Mouse (Mus musculus): ENCODE measurements around the gene Gipr. TPM values are rescaled to one million over a fixed set of nuclear protein-coding genes. Genes with fewer than 3 reads are reported as not detected.

Gene Gipr
- polyA plus RNA-seq, 1 experiment from 2014 or later = 9.7 TPM

- Histone ChIP-seq H3K9me3 (replicated peaks) (no peaks in the 10 kb centered on the region), H3K27me3 (replicated peaks) (no peaks in the 10 kb centered on the region), H3K27ac (ENCODE audit: poor library complexity, severe bottlenecking) (no peak overlapping the region), H3K4me1 (replicated peaks) (no peaks in the 10 kb centered on the region), H3K36me3 (peaks cover 61% of the 10 kb centered on the region), H3K4me3 (no peak overlapping the region), H3K4me2 (no peak overlapping the region), H3K9ac (no peak overlapping the region)
- 66% methylated on average over 15 of the region's 15 CpGs for WGBS
- ATAC-seq (ENCODE audit: insufficient number of reproducible peaks, low FRiP score) = peak; percentile 42; the same call in 1 of the 2 replicates
Observed at GRCm38 (mm10) chr7:19202065-19202850, 36.3 kb upstream of the Gipr start.

GRCm38 (mm10) chr7:19201660-19202059 lies 35.7 kb upstream of the Gipr start:
- H3K27ac ChIP-seq (ENCODE audit: poor library complexity, severe bottlenecking) = no peak overlapping the region
- no peaks in the 10 kb centered on the region for H3K4me1 ChIP-seq (replicated peaks)
- no peaks in the 10 kb centered on the region for H3K9me3 ChIP-seq (replicated peaks)
- H3K36me3 ChIP-seq = peaks cover 67% of the 10 kb centered on the region
- H3K4me3 ChIP-seq = no peak overlapping the region
- H3K27me3 ChIP-seq (replicated peaks) = no peaks in the 10 kb centered on the region
- 61% methylated on average over 13 of the region's 15 CpGs for WGBS
- no peak overlapping the region for H3K4me2 ChIP-seq
- 0 out of 2 replicates have a peak, but pooled peaks have one; percentile 31 for ATAC-seq (ENCODE audit: insufficient number of reproducible peaks, low FRiP score)
- H3K9ac ChIP-seq = no peak overlapping the region

- H3K4me3 ChIP-seq = no peak overlapping the region
- H3K9me3 ChIP-seq (replicated peaks) = peaks cover 7% of the 10 kb centered on the region
- H3K36me3 ChIP-seq = peaks cover 76% of the 10 kb centered on the region
- no peak for ATAC-seq (ENCODE audit: insufficient number of reproducible peaks, low FRiP score)
- H3K27me3 ChIP-seq (replicated peaks) = no peaks in the 10 kb centered on the region
- H3K27ac ChIP-seq (ENCODE audit: poor library complexity, severe bottlenecking) = no peak overlapping the region
- H3K4me2 ChIP-seq = no peak overlapping the region
- 38% methylated on average over 2 of the region's 2 CpGs for WGBS
- no peaks in the 10 kb centered on the region for H3K4me1 ChIP-seq (replicated peaks)
- no peak overlapping the region for H3K9ac ChIP-seq
Observed at GRCm38 (mm10) chr7:19197985-19198384, 32.1 kb upstream of the Gipr start.

- Histone ChIP-seq H3K27me3 (replicated peaks) (no peaks in the 10 kb centered on the region), H3K4me2 (no peak overlapping the region), H3K9me3 (replicated peaks) (peaks cover 7% of the 10 kb centered on the region), H3K9ac (no peak overlapping the region), H3K4me1 (replicated peaks) (peaks cover under 1% of the 10 kb centered on the region), H3K27ac (ENCODE audit: poor library complexity, severe bottlenecking) (no peak overlapping the region), H3K36me3 (peaks cover 79% of the 10 kb centered on the region), H3K4me3 (no peak overlapping the region)
- ATAC-seq (ENCODE audit: insufficient number of reproducible peaks, low FRiP score) = no peak
- 60% methylated on average over 6 of the region's 6 CpGs for WGBS
Observed at GRCm38 (mm10) chr7:19196676-19197075, 30.7 kb upstream of the Gipr start.

GRCm38 (mm10) chr7:19194676-19195075 lies 28.7 kb upstream of the Gipr start:
- 94% methylated on average over 4 of the region's 4 CpGs for WGBS
- H3K36me3 ChIP-seq = peaks cover 85% of the 10 kb centered on the region

GRCm38 (mm10) chr7:19184758-19185157 lies 18.8 kb upstream of the Gipr start:
- Histone ChIP-seq H3K9me3 (replicated peaks) (no peaks in the 10 kb centered on the region), H3K4me3 (no peak overlapping the region), H3K4me1 (replicated peaks) (peaks cover 27% of the 10 kb centered on the region), H3K27me3 (replicated peaks) (peaks cover 8% of the 10 kb centered on the region), H3K27ac (ENCODE audit: poor library complexity, severe bottlenecking) (peak overlapping the region; percentile 58), H3K4me2 (peak overlapping the region; percentile 12; the same call in 1 of the 2 replicates), H3K9ac (0 out of 2 replicates have a peak overlapping the region, but pooled peaks have one; percentile 33), H3K36me3 (peaks cover 38% of the 10 kb centered on the region)
- WGBS = 63% methylated on average over 6 of the region's 6 CpGs
- peak; percentile 19; the same call in 1 of the 2 replicates for ATAC-seq (ENCODE audit: insufficient number of reproducible peaks, low FRiP score)

More at GRCm38 (mm10) chr7:19194676-19195075, 28.7 kb upstream of the Gipr start:
- ATAC-seq (ENCODE audit: insufficient number of reproducible peaks, low FRiP score) = no peak
- Histone ChIP-seq H3K9me3 (replicated peaks) (peaks cover 7% of the 10 kb centered on the region), H3K4me3 (no peak overlapping the region), H3K4me2 (no peak overlapping the region), H3K27ac (ENCODE audit: poor library complexity, severe bottlenecking) (no peak overlapping the region), H3K4me1 (replicated peaks) (peaks cover 6% of the 10 kb centered on the region), H3K27me3 (replicated peaks) (no peaks in the 10 kb centered on the region), H3K9ac (no peak overlapping the region)

- 79% methylated on average over 2 of the region's 2 CpGs for WGBS
Observed at GRCm38 (mm10) chr7:19184250-19184649, 18.3 kb upstream of the Gipr start.

GRCm38 (mm10) chr7:19180862-19181429 lies 15.0 kb upstream of the Gipr start:
- peaks cover 41% of the 10 kb centered on the region for H3K27me3 ChIP-seq (replicated peaks)
- under 1% methylated on average over 27 of the region's 27 CpGs for WGBS
- 0 out of 2 replicates have a peak, but pooled peaks cover 5% of the 10 kb centered on the region for H3K9me3 ChIP-seq (replicated peaks)
- peaks cover 14% of the 10 kb centered on the region for H3K36me3 ChIP-seq
- ATAC-seq (ENCODE audit: insufficient number of reproducible peaks, low FRiP score) = peak; percentile 56; the same call in 1 of the 2 replicates
- H3K9ac ChIP-seq = peak overlapping the region; percentile 82
- H3K4me2 ChIP-seq = peak overlapping the region; percentile 92
- peak overlapping the region; percentile 73 for H3K4me3 ChIP-seq
- H3K27ac ChIP-seq (ENCODE audit: poor library complexity, severe bottlenecking) = peak overlapping the region; percentile 39; the same call in 1 of the 2 replicates
- H3K4me1 ChIP-seq (replicated peaks) = peaks cover 45% of the 10 kb centered on the region

More at GRCm38 (mm10) chr7:19184250-19184649, 18.3 kb upstream of the Gipr start:
- no peak overlapping the region for H3K9ac ChIP-seq
- peak overlapping the region; percentile 58 for H3K27ac ChIP-seq (ENCODE audit: poor library complexity, severe bottlenecking)
- H3K36me3 ChIP-seq = peaks cover 35% of the 10 kb centered on the region
- H3K4me1 ChIP-seq (replicated peaks) = peaks cover 29% of the 10 kb centered on the region
- no peak for ATAC-seq (ENCODE audit: insufficient number of reproducible peaks, low FRiP score)
- no peaks in the 10 kb centered on the region for H3K9me3 ChIP-seq (replicated peaks)
- H3K4me3 ChIP-seq = no peak overlapping the region
- 0 out of 2 replicates have a peak overlapping the region, but pooled peaks have one; percentile 12 for H3K4me2 ChIP-seq
- H3K27me3 ChIP-seq (replicated peaks) = peaks cover 13% of the 10 kb centered on the region

GRCm38 (mm10) chr7:19179936-19180335 lies 14.0 kb upstream of the Gipr start:
- Histone ChIP-seq H3K4me1 (replicated peaks) (peaks cover 39% of the 10 kb centered on the region), H3K36me3 (peaks cover 9% of the 10 kb centered on the region; the same call in 1 of the 2 replicates), H3K9me3 (replicated peaks) (0 out of 2 replicates have a peak, but pooled peaks cover 5% of the 10 kb centered on the region), H3K4me2 (peak overlapping the region; percentile 62), H3K9ac (no peak overlapping the region), H3K27ac (ENCODE audit: poor library complexity, severe bottlenecking) (no peak overlapping the region), H3K27me3 (replicated peaks) (peaks cover 49% of the 10 kb centered on the region), H3K4me3 (peak overlapping the region; percentile 30; the same call in 1 of the 2 replicates)
- no peak for ATAC-seq (ENCODE audit: insufficient number of reproducible peaks, low FRiP score)
- WGBS = 34% methylated on average over 6 of the region's 6 CpGs

- peaks cover 52% of the 10 kb centered on the region for H3K27me3 ChIP-seq (replicated peaks)
- peak; percentile 43; the same call in 1 of the 2 replicates for ATAC-seq (ENCODE audit: insufficient number of reproducible peaks, low FRiP score)
- WGBS = under 1% methylated on average over 31 of the region's 32 CpGs
- 0 out of 2 replicates have a peak, but pooled peaks cover 5% of the 10 kb centered on the region for H3K9me3 ChIP-seq (replicated peaks)
- H3K4me1 ChIP-seq (replicated peaks) = peaks cover 31% of the 10 kb centered on the region
- H3K27ac ChIP-seq (ENCODE audit: poor library complexity, severe bottlenecking) = no peak overlapping the region
- peak overlapping the region; percentile 62 for H3K4me2 ChIP-seq
- H3K4me3 ChIP-seq = peak overlapping the region; percentile 30
- H3K36me3 ChIP-seq = peaks cover 9% of the 10 kb centered on the region; the same call in 1 of the 2 replicates
- peak overlapping the region; percentile 29; the same call in 1 of the 2 replicates for H3K9ac ChIP-seq
Observed at GRCm38 (mm10) chr7:19179173-19179572, 13.2 kb upstream of the Gipr start.

Data from heart, embryonic 12.5 days (tissue).